Mouse (Mus musculus): Measurements from ENCODE around the gene Cacna2d1.

GRCm38 (mm10) chr5:16033569-16033968 is 99.1 kb downstream of the Cacna2d1 start:
- TF ChIP-seq HCFC1 (IDR thresholded peaks at IDR 0.05; ENCODE audit: low read depth, low read length) (no peak), MYB (IDR thresholded peaks at IDR 0.05; ENCODE audit: low read depth, low read length) (no peak), MAZ (IDR thresholded peaks at IDR 0.05; ENCODE audit: low read depth, low read length) (no peak)
